Mouse (Mus musculus) mature B cell (primary cell): Measurements from ENCODE around the gene Btbd35f14.
"Not testable (repeated sequence)": the region's sequence is repeated elsewhere in the genome, so short reads cannot be mapped to it uniquely, and the experiment has no call there.

Experiments used
- in situ Hi-C: fragments of 300-500 bp; cut with MboI; formaldehyde crosslinking; loops from 2 replicates; pipeline ENCODE4 v1.14.3; 2019

The Btbd35f14 gene

DNA sequence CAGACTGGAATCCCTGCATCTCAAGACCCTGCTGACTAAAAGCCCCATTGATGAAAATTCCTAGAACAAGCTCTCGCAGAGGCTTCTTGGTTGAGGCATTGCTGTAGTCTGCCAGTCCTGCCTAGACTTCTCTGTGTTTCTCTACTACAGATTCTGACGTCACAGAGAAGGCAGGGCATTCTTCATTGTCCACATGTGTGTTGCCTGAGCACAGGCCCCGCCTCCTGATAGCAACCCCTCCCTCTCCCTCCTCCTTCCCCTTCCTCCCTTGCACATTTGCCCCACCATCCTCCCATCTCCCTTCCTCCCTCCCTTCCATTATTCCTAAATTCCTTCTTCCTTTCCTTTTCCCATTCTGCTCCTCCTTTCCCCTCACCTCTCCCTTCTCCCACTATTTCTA is at the start of gene Btbd35f14:
Btbd35f14 (minus strand) TSS at position 101 of the 400 bp plus-strand sequence.
- in situ Hi-C loops = not testable (repeated sequence)

DNA sequence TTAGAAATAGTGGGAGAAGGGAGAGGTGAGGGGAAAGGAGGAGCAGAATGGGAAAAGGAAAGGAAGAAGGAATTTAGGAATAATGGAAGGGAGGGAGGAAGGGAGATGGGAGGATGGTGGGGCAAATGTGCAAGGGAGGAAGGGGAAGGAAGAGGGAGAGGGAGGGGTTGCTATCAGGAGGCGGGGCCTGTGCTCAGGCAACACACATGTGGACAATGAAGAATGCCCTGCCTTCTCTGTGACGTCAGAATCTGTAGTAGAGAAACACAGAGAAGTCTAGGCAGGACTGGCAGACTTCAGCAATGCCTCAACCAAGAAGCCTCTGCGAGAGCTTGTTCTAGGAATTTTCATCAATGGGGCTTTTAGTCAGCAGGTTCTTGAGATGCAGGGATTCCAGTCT is 45.3 kb downstream of the Btbd35f14 start, which contains the start of gene Btbd35f13:
Btbd35f13 (plus strand) TSS at position 301 of the 400 bp plus-strand sequence.
- in situ Hi-C loops = not testable (repeated sequence)
